Mouse (Mus musculus): ENCODE results near the gene Ssxb1. TPM values are rescaled to one million over a fixed set of nuclear protein-coding genes. Genes with fewer than 3 reads are reported as not detected.

Gene Ssxb1
- not detected for polyA plus RNA-seq (2017; shearing (Covaris generic))

DNA sequence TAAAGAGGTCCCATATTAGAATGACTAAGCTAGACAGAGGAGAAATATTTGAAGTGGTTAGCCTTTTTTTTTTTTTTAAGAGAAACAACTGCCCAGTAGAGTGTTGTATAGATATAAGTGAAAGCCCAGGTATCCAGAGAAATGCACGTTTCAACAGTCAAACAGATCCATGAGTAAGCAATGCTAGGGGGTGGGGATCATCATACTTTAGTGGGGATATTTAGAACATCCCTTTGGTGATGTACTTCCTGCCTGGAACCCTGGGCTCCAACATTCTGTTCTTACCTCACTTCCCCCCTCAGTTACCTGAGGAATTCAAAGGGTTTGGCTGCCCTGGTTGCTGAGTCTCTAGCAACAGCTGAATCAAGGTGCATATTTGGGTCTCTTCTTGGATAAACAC, at the start of gene Ssxb1:
Ssxb1 (plus strand) TSS at position 301 of the 400 bp plus-strand sequence.

GRCm38 (mm10) chrX:8366678-8367077, 46.4 kb upstream of the Ssxb1 start, which contains the start of gene Ssxb9:
Gene Ssxb9 (plus strand): TSS chrX:8366978.

DNA sequence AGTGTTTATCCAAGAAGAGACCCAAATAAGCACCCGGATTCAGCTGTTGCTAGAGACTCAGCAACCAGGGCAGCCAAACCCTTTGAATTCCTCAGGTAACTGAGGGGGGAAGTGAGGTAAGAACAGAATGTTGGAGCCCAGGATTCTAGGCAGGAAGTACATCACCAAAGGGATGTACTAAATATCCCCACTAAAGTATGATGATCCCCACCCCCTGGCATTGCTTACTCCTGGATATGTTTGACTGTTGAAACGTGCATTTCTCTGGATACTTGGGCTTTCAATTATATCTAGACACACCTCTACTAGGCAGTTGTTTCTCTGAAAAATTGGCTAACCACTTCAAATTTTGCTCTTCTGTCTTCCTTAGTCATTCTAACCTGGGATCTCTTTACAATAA, 48.5 kb downstream of the Ssxb1 start, which contains the start of gene Ssxb2:
Ssxb2 (minus strand) TSS at position 101 of the 400 bp plus-strand sequence.

Other genes with a start within 250 kb of the Ssxb1 start
- gene Tbc1d25, start 237.1 kb upstream of the Ssxb1 start, polyA plus RNA-seq (2017; shearing (Covaris generic)) = 30.2 TPM
- 58.8 TPM for gene Ebp, start 219.8 kb upstream of the Ssxb1 start, polyA plus RNA-seq (2017; shearing (Covaris generic))
- not detected for gene Porcn, start 206.8 kb upstream of the Ssxb1 start, polyA plus RNA-seq (2017; shearing (Covaris generic))
- 12.5 TPM for gene Ftsj1, start 160.9 kb upstream of the Ssxb1 start, polyA plus RNA-seq (2017; shearing (Covaris generic))
- not detected for gene Slc38a5, start 142.2 kb upstream of the Ssxb1 start, polyA plus RNA-seq (2017; shearing (Covaris generic))
- gene Ssxb10, start 85.9 kb upstream of the Ssxb1 start, polyA plus RNA-seq (2017; shearing (Covaris generic)) = not detected
- gene Ssxb9, start 46.3 kb upstream of the Ssxb1 start, polyA plus RNA-seq (2017; shearing (Covaris generic)) = not detected
- not detected for gene Ssxb2, start 48.4 kb downstream of the Ssxb1 start, polyA plus RNA-seq (2017; shearing (Covaris generic))
- not detected for gene Gm14459, start 111.6 kb downstream of the Ssxb1 start, polyA plus RNA-seq (2017; shearing (Covaris generic))
- gene Ssxb6, start 134.9 kb downstream of the Ssxb1 start, polyA plus RNA-seq (2017; shearing (Covaris generic)) = not detected
- gene Ssxb3, start 178.5 kb downstream of the Ssxb1 start, polyA plus RNA-seq (2017; shearing (Covaris generic)) = not detected